Mouse (Mus musculus): ENCODE results near the gene Bricd5. TPM values are rescaled to one million over a fixed set of nuclear protein-coding genes. Genes with fewer than 3 reads are reported as not detected.

The Bricd5 gene
- polyA plus RNA-seq (2015; fragmentation: Illumina TruSeq; extraction: RNeasy Lipid Tissue Mini Kit (QIAGEN cat#74804); ENCODE audit: low read depth, low replicate concordance): 1.0 TPM

GRCm38 (mm10) chr17:24473612-24474275 lies at the start of gene Bricd5:
Bricd5 (plus strand) TSS chr17:24473884.

GRCm38 (mm10) chr17:24426471-24427169 lies 47.1 kb upstream of the Bricd5 start, which contains the start of gene Eci1:
Eci1 (plus strand) TSS chr17:24426641.

GRCm38 (mm10) chr17:24442632-24443155 lies 31.0 kb upstream of the Bricd5 start, which contains the start of gene Dnase1l2:
Dnase1l2 (minus strand) TSS chr17:24443105.

GRCm38 (mm10) chr17:24469910-24470602 lies 3.6 kb upstream of the Bricd5 start, which contains the start of the genes E4f1 and Pgp:
E4f1 (minus strand) TSS chr17:24470313.
Pgp (plus strand) TSS chr17:24470392.

GRCm38 (mm10) chr17:24478663-24479380 lies 5.1 kb downstream of the Bricd5 start, which contains the start of gene Mlst8:
Mlst8 (minus strand) TSS chr17:24479078.

GRCm38 (mm10) chr17:24488186-24488661 lies 14.5 kb downstream of the Bricd5 start, which contains the start of gene Caskin1:
Caskin1 (plus strand) TSS chr17:24488601.

Other genes with a start within 250 kb of the Bricd5 start
- 3.1 TPM for gene Ccnf, start 222.4 kb upstream of the Bricd5 start, polyA plus RNA-seq (2015; fragmentation: Illumina TruSeq; extraction: RNeasy Lipid Tissue Mini Kit (QIAGEN cat#74804); ENCODE audit: low read depth, low replicate concordance)
- gene Abca17, start 122.8 kb upstream of the Bricd5 start, polyA plus RNA-seq (2015; fragmentation: Illumina TruSeq; extraction: RNeasy Lipid Tissue Mini Kit (QIAGEN cat#74804); ENCODE audit: low read depth, low replicate concordance): 0.21 TPM
- 38.3 TPM for gene Abca3, start 121.9 kb upstream of the Bricd5 start, polyA plus RNA-seq (2015; fragmentation: Illumina TruSeq; extraction: RNeasy Lipid Tissue Mini Kit (QIAGEN cat#74804); ENCODE audit: low read depth, low replicate concordance)
- 157 TPM for gene Rnps1, start 59.3 kb upstream of the Bricd5 start, polyA plus RNA-seq (2015; fragmentation: Illumina TruSeq; extraction: RNeasy Lipid Tissue Mini Kit (QIAGEN cat#74804); ENCODE audit: low read depth, low replicate concordance)
- 37.9 TPM for gene Eci1, start 47.2 kb upstream of the Bricd5 start, polyA plus RNA-seq (2015; fragmentation: Illumina TruSeq; extraction: RNeasy Lipid Tissue Mini Kit (QIAGEN cat#74804); ENCODE audit: low read depth, low replicate concordance)
- gene Dnase1l2, start 30.8 kb upstream of the Bricd5 start, polyA plus RNA-seq (2015; fragmentation: Illumina TruSeq; extraction: RNeasy Lipid Tissue Mini Kit (QIAGEN cat#74804); ENCODE audit: low read depth, low replicate concordance): 8.0 TPM
- 26.5 TPM for gene E4f1, start 3.6 kb upstream of the Bricd5 start, polyA plus RNA-seq (2015; fragmentation: Illumina TruSeq; extraction: RNeasy Lipid Tissue Mini Kit (QIAGEN cat#74804); ENCODE audit: low read depth, low replicate concordance)
- gene Pgp, start 3.5 kb upstream of the Bricd5 start, polyA plus RNA-seq (2015; fragmentation: Illumina TruSeq; extraction: RNeasy Lipid Tissue Mini Kit (QIAGEN cat#74804); ENCODE audit: low read depth, low replicate concordance): 68.9 TPM
- gene Mlst8, start 5.2 kb downstream of the Bricd5 start, polyA plus RNA-seq (2015; fragmentation: Illumina TruSeq; extraction: RNeasy Lipid Tissue Mini Kit (QIAGEN cat#74804); ENCODE audit: low read depth, low replicate concordance): 41.6 TPM
- gene Caskin1, start 14.7 kb downstream of the Bricd5 start, polyA plus RNA-seq (2015; fragmentation: Illumina TruSeq; extraction: RNeasy Lipid Tissue Mini Kit (QIAGEN cat#74804); ENCODE audit: low read depth, low replicate concordance): 78.2 TPM
- 80.2 TPM for gene Traf7, start 54.1 kb downstream of the Bricd5 start, polyA plus RNA-seq (2015; fragmentation: Illumina TruSeq; extraction: RNeasy Lipid Tissue Mini Kit (QIAGEN cat#74804); ENCODE audit: low read depth, low replicate concordance)
- 59.9 TPM for gene Rab26, start 60.3 kb downstream of the Bricd5 start, polyA plus RNA-seq (2015; fragmentation: Illumina TruSeq; extraction: RNeasy Lipid Tissue Mini Kit (QIAGEN cat#74804); ENCODE audit: low read depth, low replicate concordance)
- 45.2 TPM for gene Pkd1, start 76.0 kb downstream of the Bricd5 start, polyA plus RNA-seq (2015; fragmentation: Illumina TruSeq; extraction: RNeasy Lipid Tissue Mini Kit (QIAGEN cat#74804); ENCODE audit: low read depth, low replicate concordance)
- gene Tsc2, start 158.7 kb downstream of the Bricd5 start, polyA plus RNA-seq (2015; fragmentation: Illumina TruSeq; extraction: RNeasy Lipid Tissue Mini Kit (QIAGEN cat#74804); ENCODE audit: low read depth, low replicate concordance): 97.7 TPM
- gene Nthl1, start 158.8 kb downstream of the Bricd5 start, polyA plus RNA-seq (2015; fragmentation: Illumina TruSeq; extraction: RNeasy Lipid Tissue Mini Kit (QIAGEN cat#74804); ENCODE audit: low read depth, low replicate concordance): 9.6 TPM
- 49.3 TPM for gene Slc9a3r2, start 176.4 kb downstream of the Bricd5 start, polyA plus RNA-seq (2015; fragmentation: Illumina TruSeq; extraction: RNeasy Lipid Tissue Mini Kit (QIAGEN cat#74804); ENCODE audit: low read depth, low replicate concordance)
- gene Npw, start 184.6 kb downstream of the Bricd5 start, polyA plus RNA-seq (2015; fragmentation: Illumina TruSeq; extraction: RNeasy Lipid Tissue Mini Kit (QIAGEN cat#74804); ENCODE audit: low read depth, low replicate concordance): not detected
- 31.2 TPM for gene Zfp598, start 195.8 kb downstream of the Bricd5 start, polyA plus RNA-seq (2015; fragmentation: Illumina TruSeq; extraction: RNeasy Lipid Tissue Mini Kit (QIAGEN cat#74804); ENCODE audit: low read depth, low replicate concordance)
- 193 TPM for gene Syngr3, start 216.1 kb downstream of the Bricd5 start, polyA plus RNA-seq (2015; fragmentation: Illumina TruSeq; extraction: RNeasy Lipid Tissue Mini Kit (QIAGEN cat#74804); ENCODE audit: low read depth, low replicate concordance)
- gene Gfer, start 222.3 kb downstream of the Bricd5 start, polyA plus RNA-seq (2015; fragmentation: Illumina TruSeq; extraction: RNeasy Lipid Tissue Mini Kit (QIAGEN cat#74804); ENCODE audit: low read depth, low replicate concordance): 22.1 TPM
- gene Noxo1, start 222.3 kb downstream of the Bricd5 start, polyA plus RNA-seq (2015; fragmentation: Illumina TruSeq; extraction: RNeasy Lipid Tissue Mini Kit (QIAGEN cat#74804); ENCODE audit: low read depth, low replicate concordance): 3.3 TPM
- gene Tbl3, start 233.8 kb downstream of the Bricd5 start, polyA plus RNA-seq (2015; fragmentation: Illumina TruSeq; extraction: RNeasy Lipid Tissue Mini Kit (QIAGEN cat#74804); ENCODE audit: low read depth, low replicate concordance): 28.6 TPM
- gene Rnf151, start 244.2 kb downstream of the Bricd5 start, polyA plus RNA-seq (2015; fragmentation: Illumina TruSeq; extraction: RNeasy Lipid Tissue Mini Kit (QIAGEN cat#74804); ENCODE audit: low read depth, low replicate concordance): not detected
- gene Rps2, start 244.2 kb downstream of the Bricd5 start, polyA plus RNA-seq (2015; fragmentation: Illumina TruSeq; extraction: RNeasy Lipid Tissue Mini Kit (QIAGEN cat#74804); ENCODE audit: low read depth, low replicate concordance): 796 TPM

All from brain, adult 10 weeks (tissue).